Mouse (Mus musculus): ENCODE results near the gene 4930502E18Rik. TPM values are rescaled to one million over a fixed set of nuclear protein-coding genes. Genes with fewer than 3 reads are reported as not detected.
"Not testable (repeated sequence)": the region's sequence is repeated elsewhere in the genome, so short reads cannot be mapped to it uniquely, and the experiment has no call there.

Gene 4930502E18Rik
- 0.33 and 0.40 TPM in 2 replicates for polyA plus RNA-seq (2015; fragmentation: Nextera tagmentation; extraction: Ambion mirVana)

DNA sequence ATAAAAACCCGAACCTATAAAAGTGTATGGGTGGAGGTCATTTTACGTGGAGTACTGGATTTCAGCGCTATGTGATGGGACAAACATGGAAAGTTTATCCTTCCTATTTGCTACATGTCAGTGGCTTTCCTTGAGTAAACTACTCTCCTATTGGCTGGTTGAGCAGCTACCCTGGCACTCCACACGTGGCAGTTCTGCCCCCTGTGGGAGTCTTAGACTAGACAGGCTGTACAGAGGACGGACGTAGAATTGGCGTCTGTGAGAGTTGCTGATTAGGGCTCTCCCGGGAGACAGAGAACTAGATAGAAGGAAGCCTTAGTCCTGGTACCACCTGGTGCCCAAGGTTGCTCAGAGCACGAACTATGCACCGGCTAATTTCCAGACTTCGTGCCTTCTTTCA is at the start of gene 4930502E18Rik:
TSS of gene 4930502E18Rik (plus strand) at position 231 of the 400 bp plus-strand sequence.
- no peak within 1 kb of the TSS for H3K27ac ChIP-seq (replicated peaks)
- no peaks in the 10 kb centered on the region for H3K27me3 ChIP-seq (replicated peaks)
- H3K4me1 ChIP-seq: no peaks in the 10 kb centered on the region
- no peak within 1 kb of the TSS for H3K9ac ChIP-seq
- WGBS: 72% methylated on average over 11 of the region's 11 CpGs
- H3K4me2 ChIP-seq: no peak within 1 kb of the TSS
- no peaks in the 10 kb centered on the region for H3K9me3 ChIP-seq
- ATAC-seq (ENCODE audit: extremely low read depth, insufficient number of reproducible peaks, low FRiP score, low TSS enrichment): no peak
- H3K4me3 ChIP-seq: no peak within 1 kb of the TSS
- H3K36me3 ChIP-seq: no peaks in the 10 kb centered on the region

DNA sequence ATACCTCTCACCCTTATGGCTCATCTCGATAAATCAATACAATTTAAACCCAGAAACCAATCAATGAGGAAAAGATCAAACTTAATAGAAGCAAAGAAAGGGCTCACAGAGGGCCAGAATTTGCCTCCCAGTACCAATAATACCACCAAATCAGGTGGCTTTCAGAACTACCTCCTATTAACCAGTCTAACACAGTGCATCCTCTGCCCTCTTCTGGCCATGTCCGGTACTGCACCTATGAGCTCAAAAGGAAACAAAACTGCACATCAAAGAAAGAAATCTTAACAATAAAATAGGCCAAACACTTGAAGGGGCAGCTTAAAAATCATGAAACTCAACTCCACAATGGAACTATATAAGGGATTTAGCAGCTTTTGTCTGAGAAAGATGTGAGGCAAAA is 47.7 kb upstream of the 4930502E18Rik start:
- not testable (repeated sequence) for H3K36me3 ChIP-seq; H3K9me3 ChIP-seq; H3K4me2 ChIP-seq; H3K4me1 ChIP-seq; H3K9ac ChIP-seq; H3K27me3 ChIP-seq (replicated peaks); H3K27ac ChIP-seq (replicated peaks); H3K4me3 ChIP-seq; ATAC-seq (ENCODE audit: extremely low read depth, insufficient number of reproducible peaks, low FRiP score, low TSS enrichment)
- WGBS: 4% methylated on average over 1 of the region's 2 CpGs

DNA sequence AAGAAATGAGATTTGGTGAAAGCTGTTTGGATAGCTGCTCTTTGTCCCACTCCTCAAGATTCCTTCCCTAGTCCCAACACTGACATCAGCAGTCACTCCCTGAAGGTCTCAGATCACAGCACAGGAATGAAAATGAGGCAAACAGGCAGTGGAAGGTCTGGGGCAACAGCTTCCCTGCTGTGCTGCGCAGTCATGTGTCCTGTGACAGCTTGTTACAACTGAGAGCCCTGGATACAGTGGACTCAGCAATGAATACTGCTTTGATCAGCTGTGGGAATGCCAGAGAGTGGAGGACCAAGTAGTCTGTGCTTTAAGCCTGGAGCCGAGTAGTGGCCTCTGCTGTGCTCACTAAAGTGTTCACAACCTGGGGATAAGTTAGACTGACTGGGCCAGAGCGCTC is 42.0 kb upstream of the 4930502E18Rik start:
- not testable (repeated sequence) for H3K36me3 ChIP-seq; H3K9me3 ChIP-seq; H3K4me3 ChIP-seq; ATAC-seq (ENCODE audit: extremely low read depth, insufficient number of reproducible peaks, low FRiP score, low TSS enrichment); H3K4me1 ChIP-seq; H3K27me3 ChIP-seq (replicated peaks); H3K27ac ChIP-seq (replicated peaks); H3K4me2 ChIP-seq; H3K9ac ChIP-seq
- WGBS: 68% methylated on average over 2 of the region's 3 CpGs

DNA sequence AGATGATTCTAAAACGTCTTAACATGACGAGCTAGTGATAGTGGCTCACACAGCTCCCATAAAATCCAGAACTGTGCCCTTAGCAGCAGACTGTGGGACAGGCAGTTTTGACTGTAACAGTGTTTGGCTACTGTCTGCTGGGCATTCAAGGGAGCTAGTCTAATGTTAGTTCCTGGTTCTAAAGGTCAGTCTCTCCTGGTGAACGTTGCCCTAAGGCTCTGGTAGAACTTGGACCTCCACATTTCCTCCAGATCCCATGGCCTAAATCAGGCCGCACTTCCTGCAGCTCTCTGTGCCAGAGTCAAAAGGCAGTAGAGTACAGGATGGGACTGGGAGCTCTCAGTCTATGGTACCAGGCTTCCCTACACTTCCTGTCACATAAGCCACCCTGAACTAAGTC is 40.0 kb upstream of the 4930502E18Rik start:
- not testable (repeated sequence) for H3K4me1 ChIP-seq; H3K9me3 ChIP-seq; H3K27me3 ChIP-seq (replicated peaks); H3K36me3 ChIP-seq; H3K9ac ChIP-seq; H3K4me2 ChIP-seq; H3K4me3 ChIP-seq; H3K27ac ChIP-seq (replicated peaks); ATAC-seq (ENCODE audit: extremely low read depth, insufficient number of reproducible peaks, low FRiP score, low TSS enrichment)
- WGBS: 74% methylated on average over 2 of the region's 4 CpGs

DNA sequence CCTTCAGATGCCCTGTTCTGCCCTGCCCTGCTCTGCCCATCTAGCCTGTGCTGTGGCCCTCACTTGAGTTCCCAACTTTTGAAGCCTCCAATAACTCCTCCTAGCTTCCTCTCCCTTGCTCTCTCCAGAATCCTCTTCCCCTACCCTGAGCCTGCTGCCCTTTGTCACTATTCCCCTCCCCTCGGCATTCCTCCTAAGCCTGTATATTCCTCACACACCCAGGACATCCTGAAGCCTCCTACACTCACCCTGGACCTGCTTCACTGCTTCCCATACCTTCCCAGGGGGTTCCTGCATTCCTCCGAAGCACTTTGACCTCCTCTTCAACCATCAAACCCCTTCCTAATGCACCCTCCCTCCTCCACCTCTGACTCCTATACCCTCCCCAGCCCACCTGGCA is 32.6 kb upstream of the 4930502E18Rik start:
- no peaks in the 10 kb centered on the region for H3K4me1 ChIP-seq
- WGBS: 45% methylated on average over 2 of the region's 2 CpGs
- no peak for ATAC-seq (ENCODE audit: extremely low read depth, insufficient number of reproducible peaks, low FRiP score, low TSS enrichment)
- no peak overlapping the region for H3K4me2 ChIP-seq
- peaks cover 9% of the 10 kb centered on the region for H3K27me3 ChIP-seq (replicated peaks)
- no peak overlapping the region for H3K27ac ChIP-seq (replicated peaks)
- H3K9ac ChIP-seq: no peak overlapping the region
- H3K4me3 ChIP-seq: no peak overlapping the region
- H3K9me3 ChIP-seq: no peaks in the 10 kb centered on the region
- H3K36me3 ChIP-seq: no peaks in the 10 kb centered on the region

DNA sequence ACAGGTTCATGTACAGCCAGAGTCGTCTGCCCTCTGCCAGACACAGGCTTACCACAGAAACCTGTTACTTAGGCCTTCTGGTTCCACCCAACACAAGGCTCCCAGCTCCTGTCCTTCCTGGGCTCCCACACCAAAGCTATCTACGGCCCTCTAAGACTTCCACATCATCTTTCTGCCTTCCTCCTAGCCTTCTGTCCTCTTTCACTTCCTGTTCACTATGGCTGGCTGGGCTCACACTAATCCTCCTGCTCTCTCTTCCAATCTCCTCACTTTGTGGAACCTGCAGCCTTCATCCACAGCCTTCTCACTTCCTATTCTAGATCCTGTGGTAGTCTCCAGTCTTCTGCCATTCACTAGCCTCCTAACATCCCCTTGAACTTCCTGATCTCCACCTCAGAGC is 31.5 kb upstream of the 4930502E18Rik start:
- H3K4me3 ChIP-seq: no peak overlapping the region
- no peak for ATAC-seq (ENCODE audit: extremely low read depth, insufficient number of reproducible peaks, low FRiP score, low TSS enrichment)
- H3K4me1 ChIP-seq: no peaks in the 10 kb centered on the region
- H3K27me3 ChIP-seq (replicated peaks): peaks cover 9% of the 10 kb centered on the region
- H3K9me3 ChIP-seq: no peaks in the 10 kb centered on the region
- WGBS: 64% methylated on average over 2 of the region's 2 CpGs
- no peaks in the 10 kb centered on the region for H3K36me3 ChIP-seq
- no peak overlapping the region for H3K4me2 ChIP-seq
- H3K27ac ChIP-seq (replicated peaks): no peak overlapping the region
- H3K9ac ChIP-seq: no peak overlapping the region

DNA sequence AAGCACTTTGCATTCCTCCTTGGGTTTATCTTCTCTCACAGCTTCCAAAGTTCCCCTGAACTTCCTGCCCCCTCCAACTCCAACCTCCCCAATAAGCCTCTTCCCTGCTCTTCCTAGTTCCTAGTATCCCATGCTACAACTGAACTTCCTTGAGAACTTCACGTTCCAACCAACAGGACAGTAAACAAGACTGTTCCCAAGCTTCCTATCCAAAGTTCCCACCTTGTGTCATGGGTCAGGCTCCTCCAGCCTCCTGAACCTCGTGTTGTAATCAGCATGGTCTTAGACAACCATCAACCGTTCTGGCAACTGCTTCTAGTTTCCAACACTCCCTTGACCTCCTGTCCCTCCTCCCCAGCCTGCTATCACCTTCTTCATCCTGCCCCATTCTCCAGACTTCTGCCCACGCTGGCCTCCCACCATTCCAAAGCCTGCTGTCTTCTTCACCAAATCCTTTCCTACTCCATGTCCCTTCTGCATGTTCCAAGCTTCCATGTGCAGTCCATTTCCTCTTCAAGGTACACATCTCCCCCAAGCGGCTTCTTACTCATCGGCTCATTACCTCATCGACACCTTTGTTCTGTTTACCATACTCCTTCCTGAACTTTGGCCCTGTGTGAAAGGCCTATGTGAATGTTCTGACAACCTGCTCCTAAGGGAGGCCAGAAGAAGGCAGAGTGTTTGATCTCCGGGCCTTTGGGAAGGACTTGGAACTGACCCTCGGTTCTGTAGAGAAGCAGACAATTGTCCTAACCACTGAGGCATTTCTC is 30.4 kb upstream of the 4930502E18Rik start:
- H3K4me1 ChIP-seq: no peaks in the 10 kb centered on the region
- no peak overlapping the region for H3K27ac ChIP-seq (replicated peaks)
- no peaks in the 10 kb centered on the region for H3K9me3 ChIP-seq
- no peak overlapping the region for H3K9ac ChIP-seq
- H3K36me3 ChIP-seq: no peaks in the 10 kb centered on the region
- H3K4me3 ChIP-seq: no peak overlapping the region
- no peak overlapping the region for H3K4me2 ChIP-seq
- H3K27me3 ChIP-seq (replicated peaks): peaks cover 9% of the 10 kb centered on the region
- 69% methylated on average over 9 of the region's 9 CpGs for WGBS
- no peak for ATAC-seq (ENCODE audit: extremely low read depth, insufficient number of reproducible peaks, low FRiP score, low TSS enrichment)

DNA sequence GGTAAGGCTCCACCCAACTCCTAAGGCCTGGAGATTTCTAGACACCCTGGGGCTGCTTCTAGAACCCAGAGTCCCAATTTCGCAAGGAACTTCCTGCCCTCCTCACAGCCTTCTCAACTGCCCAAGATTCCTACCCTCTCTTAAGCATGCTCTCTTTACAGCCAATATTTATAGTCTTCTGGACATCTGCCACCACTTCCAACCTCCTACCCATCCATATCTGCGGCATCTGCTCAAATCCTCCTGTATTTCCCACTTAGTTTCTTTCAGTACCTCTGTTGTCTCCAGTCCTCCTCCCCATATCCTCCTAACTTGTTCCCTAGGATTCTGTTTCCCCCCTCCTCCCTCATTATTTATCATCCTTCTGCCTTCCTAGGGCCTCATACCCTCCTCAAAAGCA is 25.4 kb upstream of the 4930502E18Rik start:
- Histone ChIP-seq H3K27ac (replicated peaks) (no peak overlapping the region), H3K9ac (no peak overlapping the region), H3K27me3 (replicated peaks) (no peaks in the 10 kb centered on the region), H3K4me2 (no peak overlapping the region), H3K9me3 (no peaks in the 10 kb centered on the region), H3K4me1 (no peaks in the 10 kb centered on the region), H3K4me3 (no peak overlapping the region), H3K36me3 (no peaks in the 10 kb centered on the region)
- WGBS: 79% methylated on average over 2 of the region's 2 CpGs
- no peak for ATAC-seq (ENCODE audit: extremely low read depth, insufficient number of reproducible peaks, low FRiP score, low TSS enrichment)

DNA sequence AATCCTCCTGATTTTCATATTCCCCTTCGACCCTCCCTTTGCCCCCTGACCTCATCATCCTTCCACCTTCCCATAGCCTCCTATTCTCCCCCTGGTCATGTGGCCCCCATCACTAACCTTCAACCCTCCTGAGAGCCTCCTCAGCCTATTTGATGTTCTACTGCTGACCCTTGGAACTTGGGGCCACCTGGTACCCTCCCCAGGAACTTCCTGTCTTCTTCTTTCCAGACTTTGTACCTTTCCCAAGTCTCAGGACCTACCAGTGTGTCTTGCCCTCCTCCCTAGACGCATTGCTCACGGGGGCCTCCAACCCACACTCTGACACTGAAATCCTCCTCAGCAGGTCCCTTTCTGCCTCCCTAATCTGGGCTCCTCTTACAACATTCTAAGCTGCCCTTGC is 22.0 kb upstream of the 4930502E18Rik start:
- no peak overlapping the region for H3K27ac ChIP-seq (replicated peaks)
- WGBS: 79% methylated on average over 3 of the region's 3 CpGs
- H3K4me2 ChIP-seq: no peak overlapping the region
- no peak overlapping the region for H3K4me3 ChIP-seq
- ATAC-seq (ENCODE audit: extremely low read depth, insufficient number of reproducible peaks, low FRiP score, low TSS enrichment): no peak
- no peaks in the 10 kb centered on the region for H3K9me3 ChIP-seq
- H3K4me1 ChIP-seq: no peaks in the 10 kb centered on the region
- no peaks in the 10 kb centered on the region for H3K27me3 ChIP-seq (replicated peaks)
- H3K9ac ChIP-seq: no peak overlapping the region
- H3K36me3 ChIP-seq: no peaks in the 10 kb centered on the region

DNA sequence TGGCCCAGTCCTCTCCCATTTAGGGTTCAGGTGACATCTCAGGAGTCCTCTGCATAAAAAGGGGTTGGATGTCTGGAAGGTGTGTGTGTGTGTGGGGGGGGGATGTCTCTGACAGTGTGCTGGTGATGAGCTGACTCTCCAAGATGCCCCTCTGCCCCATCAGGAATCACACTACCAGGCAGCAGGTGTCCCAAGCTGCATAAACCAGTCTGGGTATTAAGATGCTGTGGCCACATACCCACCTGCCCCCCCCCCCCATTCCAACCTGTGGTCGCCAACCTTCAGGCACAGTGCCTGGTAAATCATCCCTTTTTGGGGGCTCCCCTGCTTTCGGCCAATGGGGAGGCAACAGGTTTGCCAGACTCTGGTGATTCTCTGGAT is 8.7 kb upstream of the 4930502E18Rik start:
- Histone ChIP-seq H3K36me3 (no peaks in the 10 kb centered on the region), H3K27me3 (replicated peaks) (no peaks in the 10 kb centered on the region), H3K4me1 (no peaks in the 10 kb centered on the region), H3K9me3 (no peaks in the 10 kb centered on the region), H3K4me2 (peak overlapping the region; percentile 67), H3K27ac (replicated peaks) (no peak overlapping the region), H3K4me3 (peak overlapping the region; percentile 46), H3K9ac (peak overlapping the region; percentile 69)
- WGBS: 71% methylated on average over 1 of the region's 2 CpGs
- ATAC-seq (ENCODE audit: extremely low read depth, insufficient number of reproducible peaks, low FRiP score, low TSS enrichment): no peak

DNA sequence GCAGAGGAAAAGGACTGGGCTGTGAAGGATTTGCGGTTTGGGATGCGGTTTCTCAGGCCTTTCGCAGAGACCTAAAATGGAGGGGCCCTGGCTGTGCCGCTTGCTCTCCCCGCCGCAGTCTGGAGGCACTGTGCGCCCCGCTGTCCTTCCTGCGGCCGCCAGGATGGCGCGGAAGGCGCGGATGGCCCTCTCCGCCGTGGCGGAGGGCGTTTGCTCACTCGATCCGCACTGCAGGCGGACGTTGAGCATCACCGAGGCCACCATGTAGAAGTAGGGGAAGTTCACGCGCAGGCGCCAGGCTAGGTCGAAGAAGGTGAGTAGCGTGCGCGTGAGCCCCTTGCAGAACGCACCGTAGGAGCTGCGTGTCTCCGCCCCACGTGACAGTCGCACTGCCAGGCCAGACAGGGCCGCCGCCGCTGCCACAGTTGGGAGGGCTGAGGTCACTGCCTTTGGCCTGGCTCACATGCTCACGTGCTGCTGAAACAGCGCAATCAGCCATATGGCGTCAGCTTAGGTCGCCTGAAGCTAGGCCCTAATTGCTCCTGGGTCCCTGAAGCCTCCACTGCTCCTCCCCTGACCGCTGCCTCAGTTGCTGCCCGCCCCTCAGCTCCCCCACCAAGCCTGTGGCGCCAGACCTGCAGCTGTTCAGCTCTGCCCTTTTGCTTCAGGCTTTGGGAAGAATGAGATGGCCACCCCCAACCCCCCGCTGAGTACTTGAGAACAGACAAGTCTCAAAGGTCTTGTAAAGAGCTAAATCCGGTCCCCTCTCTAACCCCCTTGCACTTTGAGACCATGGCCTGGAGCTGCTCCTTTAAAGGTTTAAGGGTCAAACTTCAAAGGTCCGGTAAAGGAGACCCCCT is 8.1 kb upstream of the 4930502E18Rik start:
- Histone ChIP-seq H3K9me3 (no peaks in the 10 kb centered on the region), H3K4me3 (peak overlapping the region; percentile 46), H3K27me3 (replicated peaks) (no peaks in the 10 kb centered on the region), H3K9ac (peak overlapping the region; percentile 69), H3K4me1 (no peaks in the 10 kb centered on the region), H3K36me3 (no peaks in the 10 kb centered on the region), H3K27ac (replicated peaks) (no peak overlapping the region), H3K4me2 (peak overlapping the region; percentile 67)
- ATAC-seq (ENCODE audit: extremely low read depth, insufficient number of reproducible peaks, low FRiP score, low TSS enrichment): no peak; the same call in 1 of the 2 replicates
- 18% methylated on average over 48 of the region's 49 CpGs for WGBS
